Mouse (Mus musculus) midbrain, postnatal 0 days (tissue): ENCODE measurements around the gene Gabrb1. TPM values are rescaled to one million over a fixed set of nuclear protein-coding genes. Genes with fewer than 3 reads are reported as not detected.

Experiments used
- ATAC-seq: fragments of 200-750 bp; cut with Nextera tagmentation; 2 replicates; pipeline ENCODE4 v1.8.0; 2017; ENCODE audit warnings: moderate number of reproducible peaks, mild to moderate bottlenecking, moderate TSS enrichment, moderate library complexity; ENCODE audit not compliant: low FRiP score
- DNase-seq: peaks from one replicate; pipeline ENCODE4 v3.0.0-alpha.2; 2015; ENCODE audit warnings: low spot score
- H3K27ac ChIP-seq: fragments of 300-500 bp; sonication (generic); 2 replicates; pipeline ENCODE4 v1.5.1; 2014; ENCODE audit warnings: low read depth, mild to moderate bottlenecking, low read length, mixed read lengths
- H3K27me3 ChIP-seq: fragments of 300-500 bp; sonication (generic); 2 replicates; pipeline ENCODE4 v1.6.1; 2014; ENCODE audit warnings: low read length, control low read depth, mixed read lengths; ENCODE audit not compliant: insufficient read depth
- H3K36me3 ChIP-seq: fragments of 300-500 bp; sonication (generic); 2 replicates; pipeline ENCODE4 v1.6.1; 2014; ENCODE audit warnings: low read length, control low read depth, mixed read lengths; ENCODE audit not compliant: insufficient read depth
- H3K4me1 ChIP-seq: fragments of 300-500 bp; sonication (generic); 2 replicates; pipeline ENCODE4 v1.6.1; 2014; ENCODE audit warnings: mild to moderate bottlenecking, control low read depth, antibody characterized with exemption, low read length, mixed read lengths; ENCODE audit not compliant: insufficient read depth
- H3K4me2 ChIP-seq: fragments of 300-500 bp; sonication (generic); 2 replicates; pipeline ENCODE4 v1.6.1; 2014; ENCODE audit warnings: low read depth, mild to moderate bottlenecking, low read length, mixed read lengths; ENCODE audit not compliant: poor library complexity, severe bottlenecking
- H3K4me3 ChIP-seq: fragments of 300-500 bp; sonication (generic); 2 replicates; pipeline ENCODE4 v1.5.1; 2014; ENCODE audit warnings: low read depth, mild to moderate bottlenecking, low read length, moderate library complexity
- H3K9ac ChIP-seq: fragments of 300-500 bp; sonication (generic); replicated peaks from 2 replicates; pipeline ENCODE4 v1.6.1; 2014; ENCODE audit warnings: mild to moderate bottlenecking, low read length, moderate library complexity, mixed read lengths; ENCODE audit not compliant: poor library complexity, severe bottlenecking
- H3K9me3 ChIP-seq: fragments of 300-500 bp; sonication (generic); 2 replicates; pipeline ENCODE4 v1.6.1; 2016; ENCODE audit warnings: low read length, control low read depth
- CTCF ChIP-seq: IDR thresholded peaks from 2 replicates; pipeline ENCODE4 v1.5.1; 2016; ENCODE audit warnings: antibody characterized with exemption, mild to moderate bottlenecking
- WGBS: fragments of 180-500 bp; shearing (Covaris S2); extraction: QIAGEN DNeasy Blood & Tissue Kit; methylation state at CpG from one replicate; pipeline ENCODE4 v1.1.7; 2014; 5-methylcytosine and 5-hydroxymethylcytosine counted together
- polyA plus RNA-seq: library from polyadenylated mRNA; unstranded; fragments of >200 nt; fragmentation: Nextera tagmentation; extraction: Ambion mirVana; gene quantifications from 2 replicates; pipeline ENCODE4 v1.2.1, GENCODE M21; 2015
- total RNA-seq: library from RNA; depleted of rRNA; stranded (reverse); fragments of >200 nt; gene quantifications from 2 replicates; pipeline ENCODE4 v1.2.3, GENCODE M21; 2014

Gene Gabrb1
- total and polyA plus RNA-seq, 2 experiments from 2014 or later, result 15.3 to 46.6 TPM

- Histone ChIP-seq H3K27me3 (no peaks in the 10 kb centered on the region), H3K27ac (no peak overlapping the region), H3K4me2 (no peak overlapping the region), H3K36me3 (no peaks in the 10 kb centered on the region), H3K9me3 (no peaks in the 10 kb centered on the region), H3K9ac (no peak overlapping the region), H3K4me1 (no peaks in the 10 kb centered on the region), H3K4me3 (no peak overlapping the region)
- ATAC-seq, result no peak
- no peak for DNase-seq
- WGBS, result 96% methylated on average over 2 of the region's 2 CpGs
- no peak for TF ChIP-seq CTCF
These were observed 240.3 kb downstream of the Gabrb1 start for GRCm38 (mm10) chr5:71898214-71898613.

GRCm38 (mm10) chr5:71903399-71903798 is 245.5 kb downstream of the Gabrb1 start:
- no peaks in the 10 kb centered on the region for H3K27me3 ChIP-seq
- no peak overlapping the region for H3K27ac ChIP-seq
- TF ChIP-seq CTCF, result no peak
- ATAC-seq (no peak), DNase-seq (no peak)
- 81% methylated on average over 7 of the region's 7 CpGs for WGBS
- H3K4me3 ChIP-seq, result no peak overlapping the region
- no peaks in the 10 kb centered on the region for H3K4me1 ChIP-seq
- no peaks in the 10 kb centered on the region for H3K9me3 ChIP-seq
- H3K4me2 ChIP-seq, result no peak overlapping the region
- no peak overlapping the region for H3K9ac ChIP-seq
- H3K36me3 ChIP-seq, result no peaks in the 10 kb centered on the region

- DNase-seq (no peak), ATAC-seq (no peak)
- Histone ChIP-seq H3K9me3 (no peaks in the 10 kb centered on the region), H3K27ac (no peak overlapping the region), H3K36me3 (no peaks in the 10 kb centered on the region), H3K4me1 (no peaks in the 10 kb centered on the region), H3K4me3 (no peak overlapping the region), H3K9ac (no peak overlapping the region), H3K27me3 (no peaks in the 10 kb centered on the region), H3K4me2 (no peak overlapping the region)
- 88% methylated on average over 1 of the region's 1 CpGs for WGBS
- TF ChIP-seq CTCF, result no peak
These were observed 256.1 kb downstream of the Gabrb1 start for GRCm38 (mm10) chr5:71914028-71914427.

- Histone ChIP-seq H3K27ac (no peak overlapping the region), H3K4me1 (no peaks in the 10 kb centered on the region), H3K36me3 (no peaks in the 10 kb centered on the region), H3K9me3 (no peaks in the 10 kb centered on the region), H3K9ac (no peak overlapping the region), H3K4me2 (no peak overlapping the region), H3K27me3 (no peaks in the 10 kb centered on the region), H3K4me3 (no peak overlapping the region)
- ATAC-seq, result no peak
- no peak for DNase-seq
- TF ChIP-seq CTCF, result no peak
- WGBS, result 89% methylated on average over 4 of the region's 4 CpGs
These were observed 257.8 kb downstream of the Gabrb1 start for GRCm38 (mm10) chr5:71915711-71916110.

GRCm38 (mm10) chr5:71917206-71917605 is 259.3 kb downstream of the Gabrb1 start:
- WGBS, result 68% methylated on average over 4 of the region's 4 CpGs
- no peaks in the 10 kb centered on the region for H3K9me3 ChIP-seq
- H3K4me1 ChIP-seq, result no peaks in the 10 kb centered on the region
- no peak for ATAC-seq
- H3K4me3 ChIP-seq, result no peak overlapping the region
- H3K4me2 ChIP-seq, result no peak overlapping the region
- H3K27ac ChIP-seq, result no peak overlapping the region
- DNase-seq, result peak; percentile 7
- H3K36me3 ChIP-seq, result no peaks in the 10 kb centered on the region
- no peaks in the 10 kb centered on the region for H3K27me3 ChIP-seq
- no peak for TF ChIP-seq CTCF
- H3K9ac ChIP-seq, result no peak overlapping the region

- Histone ChIP-seq H3K4me1 (no peaks in the 10 kb centered on the region), H3K9ac (no peak overlapping the region), H3K36me3 (no peaks in the 10 kb centered on the region), H3K27ac (no peak overlapping the region), H3K9me3 (no peaks in the 10 kb centered on the region), H3K4me2 (no peak overlapping the region), H3K27me3 (no peaks in the 10 kb centered on the region), H3K4me3 (no peak overlapping the region)
- TF ChIP-seq CTCF, result no peak
- 76% methylated on average over 4 of the region's 4 CpGs for WGBS
- DNase-seq (no peak), ATAC-seq (no peak)
These were observed 265.7 kb downstream of the Gabrb1 start for GRCm38 (mm10) chr5:71923636-71924035.
